Mouse (Mus musculus) cortical plate, adult 2 months (tissue): ENCODE measurements around the gene Erc2. TPM values are rescaled to one million over a fixed set of nuclear protein-coding genes. Genes with fewer than 3 reads are reported as not detected.

Source experiments
- H3K27ac ChIP-seq: fragments of 200-500 bp; 2 replicates; pipeline ENCODE4 v1.5.1; 2012; ENCODE audit warnings: low read length, control low read depth, inconsistent platforms; ENCODE audit not compliant: insufficient read depth
- H3K4me1 ChIP-seq: fragments of 200-500 bp; 2 replicates; pipeline ENCODE4 v1.6.1; 2011; ENCODE audit warnings: low read length; ENCODE audit not compliant: control insufficient read depth, insufficient read depth
- H3K4me3 ChIP-seq: fragments of 200-500 bp; 2 replicates; pipeline ENCODE4 v1.5.1; 2011; ENCODE audit warnings: mild to moderate bottlenecking, low read length, control low read depth; ENCODE audit not compliant: insufficient read depth
- CTCF ChIP-seq: fragments of 200-500 bp; IDR thresholded peaks from 2 replicates; pipeline ENCODE4 v1.5.1; 2011; ENCODE audit warnings: mild to moderate bottlenecking, control low read depth, low read length; ENCODE audit not compliant: insufficient read depth; ENCODE audit errors: extremely low read depth
- POLR2A ChIP-seq: fragments of 200-500 bp; IDR thresholded peaks from 2 replicates; pipeline ENCODE4 v1.6.1; 2011; ENCODE audit warnings: mild to moderate bottlenecking, low read length, control low read depth; ENCODE audit not compliant: insufficient read depth; ENCODE audit errors: extremely low read depth
- polyA plus RNA-seq: library from polyadenylated mRNA; depleted of rRNA; stranded (reverse); fragments of >200 nt; gene quantifications from 2 replicates; pipeline ENCODE4 v1.2.3, GENCODE M21; 2012

Gene Erc2
- polyA plus RNA-seq, 1 experiment = 77.8 TPM

- TF ChIP-seq CTCF (no peak), POLR2A (no peak)
- Histone ChIP-seq H3K4me3 (no peak overlapping the region), H3K4me1 (peaks cover 3% of the 10 kb centered on the region), H3K27ac (no peak overlapping the region)
Observed at GRCm38 (mm10) chr14:28120851-28121250, 498.6 kb downstream of the Erc2 start.

- Histone ChIP-seq H3K4me1 (peaks cover 4% of the 10 kb centered on the region), H3K27ac (no peak overlapping the region), H3K4me3 (no peak overlapping the region)
- TF ChIP-seq POLR2A = no peak
- no peak for TF ChIP-seq CTCF
Observed at GRCm38 (mm10) chr14:28126842-28127241, 504.6 kb downstream of the Erc2 start.

GRCm38 (mm10) chr14:28128999-28129398 is 506.8 kb downstream of the Erc2 start:
- no peak overlapping the region for H3K4me3 ChIP-seq
- no peak overlapping the region for H3K27ac ChIP-seq
- TF ChIP-seq POLR2A (no peak), CTCF (no peak)
- peaks cover 4% of the 10 kb centered on the region for H3K4me1 ChIP-seq

- H3K4me3 ChIP-seq = no peak overlapping the region
- TF ChIP-seq POLR2A (no peak), CTCF (no peak)
- 0 out of 2 replicates have a peak, but pooled peaks cover 2% of the 10 kb centered on the region for H3K4me1 ChIP-seq
- H3K27ac ChIP-seq = no peak overlapping the region
Observed at GRCm38 (mm10) chr14:28143998-28144397, 521.8 kb downstream of the Erc2 start.

- no peak overlapping the region for H3K27ac ChIP-seq
- TF ChIP-seq CTCF = no peak
- no peak for TF ChIP-seq POLR2A
Observed at GRCm38 (mm10) chr14:28147201-28147600, 525.0 kb downstream of the Erc2 start.

GRCm38 (mm10) chr14:28150942-28151341 is 528.7 kb downstream of the Erc2 start:
- TF ChIP-seq CTCF = no peak
- TF ChIP-seq POLR2A = no peak
- no peaks in the 10 kb centered on the region; the same call in 1 of the 2 replicates for H3K4me1 ChIP-seq
- no peak overlapping the region for H3K27ac ChIP-seq
- no peak overlapping the region for H3K4me3 ChIP-seq

More at GRCm38 (mm10) chr14:28147201-28147600, 525.0 kb downstream of the Erc2 start:
- Histone ChIP-seq H3K4me3 (no peak overlapping the region), H3K4me1 (peaks cover 2% of the 10 kb centered on the region; the same call in 1 of the 2 replicates)

GRCm38 (mm10) chr14:28155706-28156105 is 533.5 kb downstream of the Erc2 start:
- H3K27ac ChIP-seq = no peak overlapping the region
- no peak overlapping the region for H3K4me3 ChIP-seq
- TF ChIP-seq POLR2A = no peak
- no peaks in the 10 kb centered on the region for H3K4me1 ChIP-seq

GRCm38 (mm10) chr14:28160852-28161251 is 538.6 kb downstream of the Erc2 start:
- no peak overlapping the region for H3K4me3 ChIP-seq
- H3K4me1 ChIP-seq = peaks cover 3% of the 10 kb centered on the region; the same call in 1 of the 2 replicates
- TF ChIP-seq POLR2A (no peak), CTCF (no peak)
- no peak overlapping the region for H3K27ac ChIP-seq

DNA sequence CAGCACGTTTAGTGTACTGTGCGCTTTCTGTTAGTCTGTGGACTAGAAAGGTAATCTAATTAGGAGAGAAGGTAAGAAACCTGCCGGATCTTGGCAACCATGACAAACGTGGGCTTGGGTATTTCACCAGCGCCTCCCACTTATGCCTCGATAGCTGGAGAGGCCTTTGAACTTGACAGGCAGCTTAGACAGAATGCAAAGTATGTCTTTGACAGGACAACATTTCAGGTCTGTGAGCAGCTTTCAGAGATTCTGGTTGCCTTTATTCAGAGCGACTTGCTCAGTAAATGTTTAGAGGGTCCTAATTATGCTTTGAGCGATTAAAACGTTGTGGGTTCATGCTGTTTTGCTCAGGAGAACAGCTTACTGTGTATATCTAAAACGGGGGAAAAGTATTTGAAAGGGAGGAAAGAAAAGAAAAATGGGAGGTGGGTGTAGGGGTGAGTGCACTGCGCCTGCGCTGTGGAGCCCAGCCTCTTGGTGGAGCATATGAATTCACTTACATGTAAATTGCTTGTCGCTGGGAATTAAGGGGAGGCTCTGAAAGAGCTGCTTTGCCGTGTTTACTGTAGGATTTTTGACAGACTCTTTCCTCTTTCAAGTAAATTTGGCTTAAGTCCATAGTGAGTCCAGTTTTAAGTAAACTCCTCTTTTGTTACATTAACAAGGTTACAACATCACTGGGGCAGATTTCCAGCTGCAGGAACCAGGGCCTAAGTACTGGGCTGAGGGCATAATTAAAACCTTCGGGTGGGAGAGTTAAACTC is 542.6 kb downstream of the Erc2 start:
- H3K27ac ChIP-seq = peak overlapping the region; percentile 8; the same call in 1 of the 2 replicates
- TF ChIP-seq POLR2A = no peak
- no peak for TF ChIP-seq CTCF
- H3K4me1 ChIP-seq = peaks cover 3% of the 10 kb centered on the region; the same call in 1 of the 2 replicates
- H3K4me3 ChIP-seq = no peak overlapping the region

DNA sequence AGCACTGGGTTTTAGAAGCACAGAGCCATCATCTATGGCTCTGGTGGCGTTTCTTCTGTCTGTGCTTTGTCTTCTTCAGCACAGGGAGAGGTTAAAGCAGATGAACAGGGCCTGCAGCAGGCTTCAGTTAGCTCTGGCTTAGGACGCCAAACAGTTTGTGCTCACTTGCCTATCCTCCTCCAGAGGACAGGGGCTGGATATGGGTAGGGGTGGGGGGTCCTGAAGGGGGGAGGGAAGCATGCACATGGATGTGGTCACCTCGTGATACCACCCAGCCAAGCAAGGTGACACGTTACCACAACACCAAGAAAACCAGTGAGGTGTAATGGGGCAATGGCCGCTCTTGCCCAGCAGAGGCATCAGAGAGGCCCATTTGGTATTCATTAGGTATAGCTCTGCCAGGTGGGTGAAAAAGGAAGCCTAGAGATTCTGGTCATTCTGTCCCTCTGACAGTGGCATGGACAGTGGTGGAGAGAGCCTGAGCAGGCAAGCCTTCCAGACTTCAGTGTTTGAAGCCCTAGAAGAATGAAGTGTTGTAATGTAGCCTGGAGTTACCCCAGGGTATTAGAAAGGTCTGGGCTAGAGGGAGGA is 543.5 kb downstream of the Erc2 start:
- H3K4me1 ChIP-seq = peaks cover 3% of the 10 kb centered on the region; the same call in 1 of the 2 replicates
- H3K27ac ChIP-seq = no peak overlapping the region
- TF ChIP-seq POLR2A (no peak), CTCF (no peak)
- H3K4me3 ChIP-seq = no peak overlapping the region
